ENCODE assay signal across 8 mouse cellular contexts in genomic region chr11:32601528-32602323, GRCm38 (mm10). TPM values are rescaled to one million over a fixed set of nuclear protein-coding genes. Genes with fewer than 3 reads are reported as not detected.
DNase-seq lines count a peak whose midpoint lies in the region; ATAC-seq and TF ChIP-seq lines count a peak whose summit lies in the region.

No protein-coding gene starts in this region.

- 0 out of 2 replicates have a peak overlapping the region, but pooled peaks have one; percentile 8 for H3K9ac ChIP-seq in hindbrain, embryonic 13.5 days
- no peak overlapping the region for H3K9ac ChIP-seq in liver, embryonic 13.5 days
- no peak overlapping the region for H3K9ac ChIP-seq in stomach, postnatal 0 days (ENCODE audit: low read length)

- no peak overlapping the region for H3K4me2 ChIP-seq in hindbrain, embryonic 13.5 days
- H3K4me2 ChIP-seq in liver, embryonic 13.5 days, result no peak overlapping the region
- H3K4me2 ChIP-seq in stomach, postnatal 0 days (replicated peaks; ENCODE audit: low read depth), result 0 out of 2 replicates have a peak overlapping the region, but pooled peaks have one; percentile 15

- H3K27ac ChIP-seq in hindbrain, embryonic 13.5 days, result no peak overlapping the region
- no peak overlapping the region for H3K27ac ChIP-seq in liver, embryonic 13.5 days
- no peak overlapping the region for H3K27ac ChIP-seq in stomach, postnatal 0 days (replicated peaks)

- H3K4me1 ChIP-seq in hindbrain, embryonic 13.5 days (replicated peaks), result peaks cover 18% of the 10 kb centered on the region
- peaks cover 10% of the 10 kb centered on the region for H3K4me1 ChIP-seq in liver, embryonic 13.5 days (replicated peaks)
- 0 out of 2 replicates have a peak, but pooled peaks cover 6% of the 10 kb centered on the region for H3K4me1 ChIP-seq in stomach, postnatal 0 days (replicated peaks; ENCODE audit: control insufficient read depth, insufficient read depth)

- peak; percentile 55 for DNase-seq in ZHBTc4 (ENCODE audit: low read depth, low spot score)
- peak; percentile 5 for DNase-seq in liver, embryonic 13.5 days
- DNase-seq in stomach, postnatal 0 days (ENCODE audit: low spot score), result peak; percentile 73
- no peak for DNase-seq in layer of hippocampus, adult 9-10 months (ENCODE audit: low spot score)
- no peak for DNase-seq in right cerebral cortex, postnatal 25 days
- DNase-seq in frontal cortex, postnatal 36 days (ENCODE audit: low spot score in 2 of 2), result no peak

- H3K27me3 ChIP-seq in hindbrain, embryonic 13.5 days, result no peaks in the 10 kb centered on the region
- H3K27me3 ChIP-seq in liver, embryonic 13.5 days, result no peaks in the 10 kb centered on the region
- H3K27me3 ChIP-seq in stomach, postnatal 0 days (ENCODE audit: control insufficient read depth, insufficient read depth, low read length), result no peaks in the 10 kb centered on the region

- peak; percentile 26 for ATAC-seq in CD4-positive, CD25-positive, alpha-beta regulatory T cell, adult 4 months
- peak; percentile 26; the same call in 1 of the 2 replicates for ATAC-seq in hindbrain, embryonic 13.5 days (ENCODE audit: low FRiP score)
- peak; percentile 87 for ATAC-seq in liver, embryonic 13.5 days (ENCODE audit: low read depth)
- ATAC-seq in stomach, postnatal 0 days (ENCODE audit: low FRiP score, low TSS enrichment), result peak; percentile 91

- no peak for TF ChIP-seq EP300 in stomach, postnatal 0 days (optimal IDR thresholded peaks at IDR 0.05)

- H3K36me3 ChIP-seq in hindbrain, embryonic 13.5 days, result peaks cover 2% of the 10 kb centered on the region; the same call in 1 of the 2 replicates
- H3K36me3 ChIP-seq in liver, embryonic 13.5 days, result peaks cover 8% of the 10 kb centered on the region
- no peaks in the 10 kb centered on the region for H3K36me3 ChIP-seq in stomach, postnatal 0 days (ENCODE audit: control insufficient read depth, insufficient read depth, low read length)

- WGBS in hindbrain, embryonic 13.5 days, result 41% methylated on average over 12 of the region's 12 CpGs
- WGBS in liver, embryonic 13.5 days (ENCODE audit: insufficient replicate concordance), result 54% methylated on average over 12 of the region's 12 CpGs
- 37% methylated on average over 12 of the region's 12 CpGs for WGBS in stomach, postnatal 0 days

- no peaks in the 10 kb centered on the region for H3K9me3 ChIP-seq in hindbrain, embryonic 13.5 days
- no peaks in the 10 kb centered on the region for H3K9me3 ChIP-seq in liver, embryonic 13.5 days (replicated peaks)
- no peaks in the 10 kb centered on the region for H3K9me3 ChIP-seq in stomach, postnatal 0 days (ENCODE audit: control insufficient read depth, low read length)

- H3K4me3 ChIP-seq in hindbrain, embryonic 13.5 days, result no peak overlapping the region
- H3K4me3 ChIP-seq in liver, embryonic 13.5 days (replicated peaks), result no peak overlapping the region
- no peak overlapping the region for H3K4me3 ChIP-seq in stomach, postnatal 0 days (ENCODE audit: low read depth, low read length)

- TF ChIP-seq CTCF in stomach, postnatal 0 days (IDR thresholded peaks at IDR 0.05; ENCODE audit: low read depth), result no peak

RNA-seq across cellular contexts. Expression of gene Fbxw11, which starts 40.8 kb away (rescaled TPM):
- 10 to 100 TPM; 20.0 to 20.6 TPM for polyA plus RNA-seq in CD4-positive, CD25-positive, alpha-beta regulatory T cell, adult 4 months (2017; shearing (Covaris generic))
- 116 and 118 TPM in 2 replicates for polyA plus RNA-seq in hindbrain, embryonic 13.5 days (2015; fragmentation: Nextera tagmentation; extraction: Ambion mirVana)
- 19.2 and 23.9 TPM in 2 replicates for polyA plus RNA-seq in liver, embryonic 13.5 days (2015; fragmentation: Nextera tagmentation; extraction: Ambion mirVana)
- polyA plus RNA-seq in stomach, postnatal 0 days (2015; fragmentation: Nextera tagmentation; extraction: Ambion mirVana), result 31.5 and 32.1 TPM in 2 replicates

Comparison
In these comparisons a context has a peak if more than half of its experiments do, and no peak if none do; other contexts are left out.
1. ATAC-seq: peak in every context shown above with its lines; median percentile 91 in stomach, postnatal 0 days; 87 in liver, embryonic 13.5 days; 26 in CD4-positive, CD25-positive, alpha-beta regulatory T cell, adult 4 months; 26 in hindbrain, embryonic 13.5 days.
2. DNase-seq: peak in ZHBTc4 (single experiment), liver, embryonic 13.5 days (single experiment) and stomach, postnatal 0 days (single experiment); none in layer of hippocampus, adult 9-10 months (single experiment), right cerebral cortex, postnatal 25 days (single experiment) and frontal cortex, postnatal 36 days (0 of 2).